Mouse (Mus musculus): ENCODE measurements around the gene Flywch2. TPM values are rescaled to one million over a fixed set of nuclear protein-coding genes. Genes with fewer than 3 reads are reported as not detected.
A peak's percentile ranks its signal among the peaks of the same experiment; 100 is the strongest.

The Flywch2 gene
- total RNA-seq, 2 experiments from 2014 or later, result 0.55 TPM; not detected in 1

DNA sequence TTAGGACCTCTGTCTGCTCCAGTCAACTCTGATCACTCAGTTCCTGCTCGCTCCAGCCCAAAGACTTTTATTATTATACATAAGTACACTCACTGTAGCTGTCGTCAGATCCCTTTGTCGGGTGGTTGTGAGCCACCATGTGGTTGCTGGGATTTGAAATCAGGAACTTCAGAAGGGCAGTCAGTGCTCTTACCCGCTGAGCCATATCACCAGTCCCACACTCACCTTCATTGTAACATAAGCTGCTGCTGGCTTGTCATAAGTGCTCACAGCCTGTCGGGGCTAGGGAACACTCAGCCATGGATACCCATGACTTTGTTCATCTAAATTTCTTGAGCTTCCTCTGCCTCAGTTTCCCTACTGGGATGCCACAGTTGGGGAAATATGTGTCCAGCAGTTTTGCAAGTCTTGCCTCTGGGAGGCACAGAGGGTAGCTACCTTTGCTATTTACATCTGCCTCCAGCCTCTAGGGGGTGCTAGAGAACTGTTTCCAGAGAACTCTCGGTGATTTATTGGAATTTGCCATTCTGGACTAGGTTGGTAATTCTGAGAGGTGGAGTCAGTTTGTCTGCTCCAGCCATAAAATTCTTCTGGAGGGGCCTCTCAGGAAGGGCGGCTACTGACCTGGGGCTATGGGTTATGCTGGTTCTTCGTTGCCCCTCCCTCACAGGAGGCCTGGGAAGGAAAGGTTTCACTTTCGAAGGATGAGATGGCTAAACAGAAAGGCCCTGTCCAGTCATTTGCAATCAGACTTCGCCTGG is 37.1 kb downstream of the Flywch2 start:
- peak; percentile 89 to 92 for DNase-seq

DNA sequence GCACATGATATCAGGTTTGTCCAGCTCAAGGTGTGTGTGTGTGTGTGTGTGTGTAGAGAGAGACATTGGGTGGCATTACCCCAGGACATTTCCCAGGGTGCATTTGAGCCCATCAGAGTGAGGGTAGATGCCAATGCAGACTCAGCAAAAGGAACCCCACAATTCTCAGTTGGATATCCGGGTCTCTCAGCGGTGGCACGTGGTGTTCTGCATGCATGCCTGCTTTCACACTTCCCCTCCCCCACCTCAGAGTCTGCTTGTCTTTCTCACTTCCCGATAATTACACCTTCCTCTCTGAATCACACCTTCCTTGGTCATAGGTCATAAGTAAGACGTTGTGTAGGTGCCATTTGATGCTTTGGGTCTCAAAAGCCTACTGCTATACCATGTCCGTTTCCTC is 37.9 kb downstream of the Flywch2 start:
- no peak for DNase-seq

DNA sequence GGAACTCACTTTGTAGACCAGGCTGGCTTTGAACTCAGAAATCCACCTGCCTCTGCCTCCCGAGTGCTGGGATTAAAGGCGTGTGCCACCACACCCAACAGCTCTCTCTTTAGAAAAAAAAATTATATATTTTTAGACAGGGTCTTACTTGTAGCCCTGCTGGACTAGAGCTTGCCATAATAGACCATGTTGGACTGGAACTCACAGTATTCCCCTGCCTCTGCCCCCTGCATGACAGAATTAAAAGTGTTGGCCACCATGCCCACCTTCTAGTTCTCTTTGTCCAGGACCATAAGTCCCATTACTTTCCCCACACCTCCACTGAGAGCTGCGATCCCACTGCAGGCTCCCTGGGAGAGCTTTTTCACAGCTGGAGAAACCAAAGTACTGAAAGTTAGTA is 38.4 kb downstream of the Flywch2 start:
- no peak for DNase-seq

DNA sequence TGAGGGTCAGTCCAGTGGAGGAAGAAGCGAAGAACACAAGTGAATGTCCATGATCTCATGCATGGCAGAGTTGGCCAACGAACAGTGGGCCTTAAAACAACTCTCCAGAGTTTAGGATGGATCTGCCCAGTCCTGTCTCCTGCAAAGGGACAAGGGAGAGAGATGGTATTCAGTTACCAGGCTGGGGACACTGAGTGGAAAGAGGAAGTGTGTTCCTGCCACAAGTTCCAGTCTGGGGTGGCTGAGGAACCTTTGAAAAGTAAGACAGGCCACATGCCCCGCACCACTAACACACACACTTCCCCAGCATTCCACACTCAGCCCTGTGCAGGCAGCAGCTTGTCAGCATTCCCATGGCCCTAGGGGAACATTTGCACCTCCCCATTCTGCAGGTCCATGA is 39.1 kb downstream of the Flywch2 start:
- DNase-seq, result no peak

DNA sequence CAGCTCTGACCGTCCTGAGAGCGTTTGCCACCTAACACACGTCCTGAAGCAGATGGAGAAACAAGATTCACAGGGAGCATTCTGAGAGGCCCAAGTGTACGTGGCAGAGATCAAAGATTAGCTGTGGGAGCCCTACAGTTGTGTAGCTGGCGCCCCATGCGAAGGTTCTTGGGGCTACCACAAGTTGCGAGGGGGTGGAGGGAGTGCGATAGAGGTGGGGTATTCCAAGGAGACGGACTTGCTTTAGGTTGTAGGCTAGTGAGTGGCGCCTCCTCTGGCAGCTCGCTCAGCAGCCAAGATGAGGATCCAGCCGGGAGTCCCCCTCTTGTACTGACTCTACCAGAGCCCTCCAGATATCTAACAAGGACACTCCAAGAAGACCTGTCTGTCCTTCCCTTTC is 39.6 kb downstream of the Flywch2 start:
- no peak for DNase-seq

DNA sequence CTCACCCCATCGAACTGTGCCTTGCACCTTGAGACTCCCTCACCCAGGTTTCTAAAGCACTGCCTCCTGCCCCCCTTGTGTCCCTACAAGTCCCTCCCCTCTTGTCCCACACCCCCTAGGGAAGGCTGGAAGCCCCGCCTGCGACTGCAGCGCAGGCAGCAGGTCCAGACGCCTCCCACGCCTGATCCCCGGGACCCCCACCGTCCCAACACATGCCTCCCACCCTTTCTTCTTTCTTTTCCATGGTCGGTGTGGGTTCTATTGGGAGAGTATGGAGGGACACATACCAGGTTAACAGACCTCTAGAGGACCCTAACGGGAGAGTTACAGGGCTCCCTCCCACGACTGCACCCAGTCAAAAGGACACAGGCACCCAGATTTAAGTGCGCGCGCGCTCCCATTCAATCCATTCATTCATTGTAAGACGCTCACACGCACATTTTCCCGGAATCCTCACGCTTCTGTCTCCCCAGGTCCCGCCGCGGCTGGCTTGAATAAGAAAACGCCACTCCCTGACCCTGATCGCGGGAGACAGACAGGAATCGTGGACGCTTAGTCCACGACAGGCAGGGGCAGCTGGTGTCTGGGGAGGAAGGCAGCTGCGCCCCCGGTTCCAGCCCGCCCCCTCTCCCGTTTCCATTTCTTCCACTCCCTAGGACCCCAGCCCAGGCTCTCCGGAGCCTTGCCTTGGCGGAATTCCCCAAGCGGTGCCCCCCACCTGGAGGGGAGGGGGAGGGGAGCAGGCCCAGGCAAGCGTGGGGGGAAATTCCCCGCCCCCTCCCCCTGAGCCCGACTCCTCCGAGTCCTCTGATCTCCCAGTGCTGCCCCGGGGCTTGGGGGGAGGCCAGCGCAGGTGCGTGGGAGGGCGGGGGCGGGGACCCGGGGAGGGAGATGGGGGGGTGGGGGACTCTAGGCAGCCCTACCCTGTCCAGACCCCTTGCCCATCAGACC is 40.3 kb downstream of the Flywch2 start, which contains the start of gene Kremen2:
Gene Kremen2, minus strand, starts transcription at position 533 of the 951 bp plus-strand sequence.
- DNase-seq, result no peak

DNA sequence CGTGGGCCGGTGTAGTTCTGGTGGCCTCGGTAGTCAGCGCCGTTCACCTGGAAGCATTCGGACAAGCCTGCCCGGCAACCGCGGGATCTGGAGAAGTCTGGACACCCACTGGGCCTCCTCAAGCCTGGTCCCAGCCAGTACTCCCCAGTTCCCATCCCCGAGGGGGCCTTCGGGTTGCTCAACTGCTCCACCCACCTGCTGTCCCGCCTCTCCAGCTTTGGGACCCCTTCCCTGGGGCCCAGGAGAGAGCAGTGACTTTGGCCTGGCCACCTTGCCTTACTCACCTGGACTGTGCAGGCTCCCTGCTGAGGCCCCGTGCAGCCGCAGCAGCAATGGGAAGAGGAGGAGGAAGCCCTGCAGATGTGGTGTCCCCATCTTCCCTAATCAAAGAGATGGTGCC is 41.2 kb downstream of the Flywch2 start:
- no peak for DNase-seq

DNA sequence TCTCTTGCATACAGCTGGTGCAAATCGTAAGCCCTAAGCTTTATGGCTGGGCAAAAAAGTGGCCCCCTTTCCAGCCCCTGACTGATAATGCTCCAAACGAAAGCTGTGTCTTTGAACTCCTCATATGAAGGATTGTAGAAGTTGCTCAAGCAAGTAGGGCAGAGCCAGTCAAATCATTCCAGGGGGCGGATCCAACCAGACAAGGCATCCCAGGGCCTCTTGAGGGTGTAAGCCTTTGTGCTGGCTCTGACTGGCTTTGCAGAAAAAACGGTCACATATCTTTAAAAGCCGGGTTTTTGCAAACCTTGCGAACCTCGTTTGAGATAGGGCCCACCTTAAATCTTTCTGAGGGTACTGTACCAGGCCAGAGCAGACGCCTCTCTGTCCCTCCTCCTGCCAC is 41.8 kb downstream of the Flywch2 start:
- no peak for DNase-seq

DNA sequence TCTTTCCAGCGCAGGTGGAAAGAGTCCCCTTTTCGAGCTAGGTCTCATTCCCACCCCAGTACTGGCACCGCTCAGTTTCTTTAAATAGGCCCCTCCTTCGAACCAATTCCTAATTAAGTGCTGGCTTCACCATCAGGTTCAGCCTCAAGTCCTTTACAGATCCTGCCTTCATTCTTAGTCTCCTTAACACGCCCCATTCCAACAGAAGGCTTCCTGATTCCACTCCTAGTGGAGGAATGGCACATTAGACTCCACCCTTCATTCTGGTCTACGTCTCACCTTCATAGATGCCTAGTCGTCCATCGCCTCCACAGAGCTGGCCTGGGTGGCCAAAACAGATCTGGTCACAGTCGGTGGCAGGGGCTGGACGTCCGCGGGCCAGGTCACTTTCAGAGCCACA is 42.9 kb downstream of the Flywch2 start:
- no peak for DNase-seq

DNA sequence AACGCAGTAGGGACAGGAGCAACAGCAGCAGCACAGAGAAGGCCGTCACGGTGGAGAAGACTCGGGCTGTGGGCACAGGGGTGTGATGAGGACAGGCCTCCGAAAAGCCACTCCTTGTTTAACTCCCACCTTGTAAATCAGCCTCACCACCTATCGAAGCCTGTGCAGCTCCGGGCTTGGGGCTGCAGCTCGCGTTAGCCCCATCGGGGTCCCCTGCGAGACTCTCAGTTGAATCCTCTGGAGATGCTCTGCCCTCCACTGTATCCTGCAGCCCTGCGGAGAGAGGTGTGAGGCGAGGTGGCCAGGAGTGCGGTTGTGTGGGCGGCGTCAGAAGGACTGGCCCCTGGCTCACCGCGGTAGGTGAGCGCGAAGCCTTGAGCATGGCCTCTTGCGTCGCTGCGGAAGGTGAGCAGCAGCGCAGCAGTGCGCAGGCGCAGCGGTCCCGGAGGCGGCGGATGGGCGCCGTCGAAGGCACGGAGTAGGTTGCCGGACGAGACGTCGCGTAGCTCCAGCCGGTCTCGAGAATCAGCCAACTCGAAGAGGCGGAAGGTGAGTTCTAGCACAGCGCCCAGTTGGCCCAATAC is 43.6 kb downstream of the Flywch2 start:
- DNase-seq, result no peak

DNA sequence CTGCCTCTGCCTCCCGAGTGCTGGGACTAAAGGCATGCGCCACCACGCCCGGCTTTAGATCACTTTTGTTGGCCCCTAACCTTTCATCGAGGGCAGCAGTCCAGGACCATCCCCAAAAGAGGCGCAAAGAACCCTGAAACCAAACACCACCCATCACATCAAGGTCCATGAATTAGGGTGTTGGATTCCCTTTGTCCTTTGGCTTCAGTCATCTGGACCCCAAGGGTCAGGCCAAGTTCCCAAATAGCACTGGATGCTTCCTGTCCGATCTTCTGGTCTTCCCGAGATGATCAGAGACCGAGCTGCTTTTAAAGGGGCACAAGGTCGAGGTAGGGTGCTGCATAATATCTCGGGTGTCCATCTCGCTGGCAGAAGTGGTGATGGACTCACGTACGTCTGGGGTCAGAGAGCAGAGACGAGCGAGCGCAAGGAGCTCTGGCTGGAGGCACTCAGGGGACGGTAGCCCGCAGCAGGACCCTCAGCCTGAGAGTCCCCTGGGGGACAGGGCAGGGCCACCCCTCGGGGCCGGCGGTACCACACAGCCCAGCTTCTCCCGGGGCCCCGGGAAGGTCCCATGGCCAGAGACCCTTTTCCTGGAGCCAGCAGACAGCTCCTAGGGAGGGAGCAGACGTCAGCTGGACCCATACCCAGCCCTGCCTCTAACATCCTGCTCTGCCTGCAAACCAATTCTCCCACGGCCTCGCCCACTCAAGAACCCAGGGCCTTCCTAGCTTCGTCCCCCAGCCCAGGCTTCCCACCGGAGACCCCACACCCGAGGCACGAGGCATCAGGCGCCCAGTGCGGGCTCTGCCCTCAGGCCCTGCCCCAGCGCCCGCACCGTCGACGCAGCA is 44.3 kb downstream of the Flywch2 start:
- no peak for DNase-seq

DNA sequence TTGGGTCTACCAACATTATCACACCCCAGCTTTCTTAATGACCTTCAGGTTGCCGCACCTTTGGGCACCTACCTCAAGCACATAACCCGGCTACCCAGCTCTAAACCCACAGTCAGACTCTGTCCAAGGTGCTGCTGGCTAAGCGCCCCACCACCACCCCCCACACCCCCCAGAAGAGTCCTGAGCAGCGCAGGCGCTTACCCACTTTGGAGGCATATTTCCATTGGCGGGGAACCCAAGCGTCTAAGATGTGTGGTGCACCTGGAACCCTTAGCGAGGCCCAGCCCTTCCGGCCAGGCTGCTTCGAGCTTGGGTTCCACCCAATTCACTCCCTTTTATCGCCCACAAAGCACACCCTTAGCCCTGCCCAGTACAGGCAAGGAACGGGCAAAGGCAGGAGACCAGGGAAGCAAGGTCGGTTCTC is 45.3 kb downstream of the Flywch2 start, which contains the start of gene Paqr4:
Gene Paqr4, minus strand, starts transcription at position 270 of the 424 bp plus-strand sequence.
- no peak for DNase-seq

DNA sequence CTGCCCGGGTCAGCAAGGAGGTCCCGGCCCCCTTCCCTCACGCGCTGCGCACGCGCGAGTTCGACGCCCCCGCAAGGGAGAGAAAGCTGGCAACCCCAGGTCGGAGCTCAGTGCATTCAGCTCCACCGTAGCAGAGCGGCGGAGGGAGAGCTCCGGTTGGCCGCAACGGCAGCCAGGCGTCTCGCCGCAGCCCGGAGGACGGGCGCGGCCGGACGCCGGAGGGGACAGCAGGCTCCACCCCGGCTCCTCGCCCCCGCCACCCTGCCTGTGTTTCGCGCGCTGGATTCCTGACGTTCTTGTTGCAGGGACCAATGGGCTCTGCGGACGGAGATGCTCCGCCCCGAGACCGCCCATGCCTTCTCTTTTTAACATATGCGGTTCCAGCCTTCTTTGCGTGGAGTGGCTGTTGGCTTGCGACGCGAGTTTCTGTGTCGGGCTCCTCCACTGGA is 45.7 kb downstream of the Flywch2 start:
- peak; percentile 92 to 96 for DNase-seq

DNA sequence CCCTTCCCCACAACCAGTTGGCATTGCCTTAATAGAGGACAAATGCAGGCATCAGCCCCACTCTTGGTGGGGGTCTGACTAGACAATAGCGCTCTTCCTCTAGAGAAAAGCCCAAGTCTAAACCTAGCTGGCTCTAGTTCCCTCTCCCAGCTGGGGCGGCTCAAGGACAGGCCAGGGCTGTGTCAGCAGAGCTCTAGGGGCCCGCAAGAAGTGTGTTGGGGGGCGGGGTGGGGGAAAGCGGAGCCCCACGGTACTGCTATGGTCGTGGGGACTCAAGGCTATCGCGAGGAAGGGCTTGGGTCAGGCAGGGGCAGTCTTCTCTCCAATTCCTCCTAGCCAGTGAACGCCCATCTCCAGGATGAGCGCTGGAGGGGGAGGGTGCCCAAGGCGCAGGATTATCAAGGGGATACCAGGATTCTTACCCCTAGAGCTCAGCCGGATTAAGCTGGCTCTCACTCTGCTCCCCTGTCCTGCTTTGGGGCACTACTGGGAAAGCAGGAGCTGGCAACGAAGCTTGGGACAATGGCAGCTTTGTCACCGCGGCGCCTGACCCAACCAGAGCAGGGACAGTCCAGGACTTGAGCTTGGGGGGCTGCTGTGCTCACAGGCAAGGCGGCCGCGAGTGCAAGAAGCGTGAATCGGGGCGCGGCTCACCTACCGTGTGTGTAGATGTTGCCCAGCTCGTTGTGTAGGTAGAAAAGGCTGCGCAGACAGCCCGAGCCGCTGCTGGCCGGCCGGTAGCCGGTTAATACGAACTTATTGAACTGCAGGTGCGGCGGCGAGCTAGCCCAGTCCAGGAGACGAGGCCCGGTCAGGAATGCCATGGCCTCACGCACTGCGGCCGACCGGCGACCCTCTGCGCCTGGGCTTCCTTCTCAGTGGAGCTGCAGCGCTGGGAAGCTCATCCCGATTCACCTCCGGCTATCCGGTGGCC is 46.4 kb downstream of the Flywch2 start:
- peak in 1 of 2 experiments; percentile 49 for DNase-seq

DNA sequence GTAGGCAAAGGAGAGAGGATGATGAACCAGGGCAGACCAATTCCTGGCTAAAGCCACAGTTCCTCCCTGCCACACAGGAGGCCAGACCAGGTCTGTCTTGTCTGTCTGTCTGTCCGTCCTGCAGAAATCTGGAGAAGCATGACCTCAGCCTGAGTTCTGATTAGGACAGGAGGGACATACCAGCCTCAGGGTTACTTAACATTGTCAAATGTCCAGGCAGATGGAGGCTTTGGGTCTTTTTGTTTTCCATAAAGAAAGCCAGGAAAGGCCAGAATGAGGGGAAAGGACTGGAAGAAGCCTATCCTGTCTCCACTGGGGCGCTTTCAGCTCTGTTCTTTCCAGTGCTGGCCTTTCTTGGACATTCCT is 47.1 kb downstream of the Flywch2 start:
- DNase-seq, result no peak

DNA sequence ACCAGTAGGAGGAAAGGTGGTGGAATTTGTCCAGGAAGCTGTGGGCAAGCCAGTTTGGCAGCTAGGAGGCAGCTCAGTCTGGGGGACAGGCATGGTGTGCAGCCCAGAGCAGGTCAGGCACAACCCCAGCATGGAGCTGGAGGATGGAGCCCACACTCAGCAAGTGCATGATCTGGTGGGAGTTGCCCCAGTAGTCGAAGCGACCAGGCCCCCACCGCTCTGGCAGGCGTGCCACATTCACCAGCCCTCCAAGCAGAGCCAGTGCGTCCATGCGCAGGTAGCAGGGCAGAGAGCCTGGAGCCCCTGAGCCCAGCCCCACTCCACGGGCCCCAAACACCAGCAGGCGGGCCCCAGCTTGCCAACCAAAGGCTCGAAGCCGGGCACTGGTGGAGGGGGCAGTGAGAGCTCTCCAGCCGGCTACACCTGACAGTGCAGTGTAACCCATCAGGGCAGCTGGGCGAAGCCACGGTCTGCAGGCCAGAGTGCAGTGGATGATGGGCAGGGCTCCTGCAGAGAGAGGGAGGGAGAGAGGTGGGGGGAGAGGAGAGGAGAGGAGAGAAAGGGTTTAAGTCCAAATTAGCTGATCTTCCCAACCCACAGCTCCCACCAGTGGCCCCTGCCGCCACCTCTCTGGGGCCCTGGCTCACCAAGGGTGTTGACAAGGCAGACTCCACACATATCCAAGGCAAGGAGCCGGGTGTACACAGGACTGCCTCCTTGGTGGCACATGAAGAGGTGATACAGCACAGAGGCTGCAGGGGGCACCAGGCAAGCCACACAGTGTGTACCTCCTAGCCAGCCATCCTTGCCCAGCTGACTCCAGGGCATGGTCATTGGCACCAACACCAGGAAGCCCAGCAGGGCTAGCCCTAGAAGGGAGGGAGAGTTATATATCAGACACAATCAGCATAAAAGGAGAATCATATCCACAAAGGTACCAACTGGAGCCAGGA is 48.1 kb downstream of the Flywch2 start:
- DNase-seq, result no peak

DNA sequence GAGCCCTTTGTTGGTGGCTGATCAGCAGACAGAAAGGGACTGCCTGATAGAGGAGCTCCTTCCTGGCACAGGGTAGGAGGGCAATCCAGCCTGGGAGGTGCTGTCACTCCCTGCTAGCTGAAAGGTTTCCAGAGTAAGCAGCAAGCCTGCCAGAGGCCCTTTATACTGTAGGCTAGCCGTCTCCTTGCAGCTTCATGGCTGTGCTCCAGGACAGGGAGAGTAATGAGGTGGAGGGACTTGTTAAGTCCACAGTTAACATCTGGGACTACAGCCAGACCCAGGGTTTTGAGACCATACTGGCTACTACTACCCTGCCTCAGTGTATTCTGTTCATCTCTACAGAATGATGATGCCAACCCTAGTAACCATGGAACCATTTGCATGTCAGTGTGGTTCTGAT is 51.5 kb downstream of the Flywch2 start:
- DNase-seq, result no peak

DNA sequence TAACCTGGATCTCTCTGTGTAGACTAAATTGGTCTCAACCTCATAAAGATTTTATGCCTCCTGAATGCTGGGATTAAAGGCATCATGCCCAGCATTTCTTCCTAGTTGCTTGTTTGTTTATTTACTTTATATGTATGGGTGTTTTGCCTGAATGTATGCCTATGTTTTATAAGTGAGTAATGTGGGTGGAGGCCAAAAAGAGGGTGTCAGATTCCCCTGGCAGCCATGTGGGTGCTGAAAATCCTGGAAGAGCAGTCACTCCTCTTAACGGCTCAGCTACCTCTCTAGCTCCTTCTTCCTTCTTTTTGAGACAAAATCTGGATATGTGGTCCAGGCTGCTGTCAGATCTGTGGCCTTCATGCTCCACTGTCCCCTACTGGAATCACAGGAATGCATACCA is 55.4 kb downstream of the Flywch2 start:
- DNase-seq, result no peak
